Mouse (Mus musculus) kidney, adult 2 months (tissue): ENCODE measurements around the gene Vps54.
A peak's percentile ranks its signal among the peaks of the same experiment; 100 is the strongest.

Source experiments
- CTCF ChIP-seq: fragments of 200-500 bp; conservative IDR thresholded peaks from 2 replicates; pipeline ENCODE4 v1.5.1; 2011; ENCODE audit warnings: low read depth, mild to moderate bottlenecking, control low read depth, low read length, moderate library complexity, mixed read lengths; ENCODE audit not compliant: insufficient read depth, insufficient read length
- POLR2A ChIP-seq: fragments of 200-500 bp; IDR thresholded peaks from one replicate; pipeline ENCODE4 v1.6.1; 2011; ENCODE audit warnings: low read depth, low read length, control low read depth

GRCm38 (mm10) chr11:21322349-21322748 lies 83.3 kb downstream of the Vps54 start:
- TF ChIP-seq POLR2A (no peak), CTCF (0 out of 2 replicates have a peak, but pooled peaks have one; percentile 10)
